Mouse (Mus musculus) frontal cortex, postnatal 14 days (tissue): ENCODE measurements at regions not wholly inside any gene's neighbourhood (a gene's known extent, or its start where the extent isn't known, plus 50 kb on each side); places are given as distances from the start of the nearest gene placed in this dataset.

Experiments
- DNase-seq, 2 experiments: peaks; one replicate each; pipeline ENCODE4 v3.0.0; 2022; ENCODE audit warnings: low spot score in 2 of 2

DNA sequence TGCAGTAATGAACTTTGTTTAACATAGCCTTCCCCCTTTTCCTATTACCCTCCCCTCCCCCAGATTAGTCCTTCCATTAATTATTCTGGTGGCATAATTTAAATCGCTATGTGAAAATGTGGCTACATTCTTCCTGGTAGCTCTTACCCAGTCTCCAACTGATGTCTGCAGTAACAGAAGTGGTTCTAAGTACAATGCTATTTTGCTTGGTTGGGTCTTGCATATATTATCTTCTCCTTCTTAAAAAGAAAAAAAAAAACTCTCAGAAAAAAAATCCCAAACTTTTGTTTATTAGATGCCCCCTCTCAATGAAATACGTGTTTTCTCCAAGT, 223.7 kb downstream of the Usp25 start:
- DNase-seq: no peak

DNA sequence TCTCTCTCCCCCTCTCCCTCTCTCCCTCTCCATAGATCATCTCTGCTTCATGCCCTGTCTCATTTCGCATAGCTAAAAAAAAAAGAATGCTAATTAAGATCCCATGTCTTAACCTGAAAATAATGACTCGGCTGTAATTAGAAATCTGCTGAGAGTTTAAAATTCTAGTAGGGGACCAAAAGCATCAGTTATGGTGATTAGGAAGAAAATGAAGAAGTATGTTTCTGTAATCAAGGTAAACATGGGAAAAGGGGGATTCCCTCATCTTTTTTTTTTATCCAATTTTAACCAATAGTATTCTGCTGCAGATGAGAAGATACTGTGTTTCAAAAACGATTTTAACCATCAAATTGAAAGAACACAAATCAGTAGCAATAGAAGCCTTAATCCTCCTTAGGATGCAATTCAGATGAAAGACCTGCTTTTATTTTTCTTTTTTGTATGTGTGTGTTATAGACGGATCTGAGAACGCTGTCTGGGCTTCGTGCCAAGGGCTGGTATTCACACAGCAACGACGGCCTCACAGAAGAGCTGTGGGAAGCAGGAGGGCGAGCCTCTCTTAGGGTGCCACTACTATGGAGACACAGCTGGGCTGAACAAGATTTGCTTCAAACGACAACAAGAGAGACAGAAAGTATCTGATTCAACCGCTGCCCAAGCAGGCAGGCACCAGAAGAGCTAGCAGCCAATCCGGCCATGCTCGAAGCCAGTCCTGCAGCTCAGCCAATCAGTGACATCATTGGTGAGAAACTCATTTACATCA, 223.2 kb downstream of the Usp25 start:
- DNase-seq: peak; percentile 79 to 85

DNA sequence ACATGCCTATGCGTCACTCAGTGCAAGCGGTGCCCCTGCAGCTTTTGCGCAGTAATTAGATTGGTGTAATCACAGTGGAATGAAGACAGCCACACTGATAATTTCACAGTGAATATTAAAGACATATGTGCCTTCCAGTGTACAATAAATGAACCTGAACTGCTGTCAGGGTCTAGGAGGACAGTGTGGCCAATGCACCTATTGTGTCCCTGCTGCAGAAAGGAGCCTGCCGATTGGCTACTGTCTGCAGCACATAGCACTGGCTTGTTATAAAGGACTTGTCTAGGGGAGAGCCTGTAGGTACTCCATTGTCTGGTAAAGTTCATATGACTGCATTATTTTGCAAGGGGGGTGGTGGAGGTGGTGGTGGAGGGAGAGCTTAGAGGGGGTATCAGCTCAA, 222.5 kb downstream of the Usp25 start:
- DNase-seq: peak; percentile 22 to 31

DNA sequence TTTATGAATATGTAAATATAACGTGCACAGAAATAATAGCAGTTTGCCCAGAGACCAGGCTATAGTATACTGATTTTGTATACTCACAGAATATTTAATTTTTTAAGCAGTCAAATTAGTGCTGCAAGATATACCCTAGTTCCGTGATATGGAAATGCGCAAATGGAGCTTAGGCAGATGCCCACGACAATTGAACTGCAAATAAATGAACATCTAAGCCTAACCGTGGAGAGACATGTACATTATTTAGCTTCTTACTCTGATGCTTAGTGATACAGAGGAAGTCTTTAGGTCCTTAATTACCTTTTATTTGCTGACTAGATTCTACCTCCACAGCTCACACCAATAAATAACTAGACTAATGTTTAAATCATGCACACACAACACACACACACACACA, 221.9 kb downstream of the Usp25 start:
- no peak for DNase-seq
